10 mouse cellular contexts compared by ENCODE assay signal in the genomic region with DNA sequence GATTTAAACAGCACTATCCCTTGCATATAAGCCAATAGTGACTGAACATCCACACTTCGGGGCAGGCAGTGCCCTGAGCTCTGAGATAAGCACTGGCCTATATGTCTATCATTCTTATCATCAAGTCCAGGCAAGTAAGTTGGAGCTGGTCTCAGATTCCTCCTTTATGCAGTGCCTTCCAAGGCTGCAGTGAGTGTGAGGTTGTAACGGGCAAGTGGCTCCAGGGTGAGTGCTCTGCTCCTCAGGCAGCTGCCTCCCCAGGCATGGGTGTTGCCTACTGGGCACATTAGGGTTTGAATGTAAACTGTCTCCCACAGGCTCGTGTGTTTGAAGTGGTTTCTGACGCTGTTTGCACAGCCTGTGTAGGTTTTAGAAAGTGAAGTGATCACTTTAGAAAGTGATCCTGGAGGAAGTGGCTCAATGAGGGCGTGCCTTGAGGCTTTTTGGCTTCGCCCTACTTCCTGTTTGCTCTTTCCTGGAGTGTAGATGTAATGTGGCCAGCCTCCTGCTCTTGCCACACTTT. TPM values are rescaled to one million over a fixed set of nuclear protein-coding genes. Genes with fewer than 3 reads are reported as not detected.
DNase-seq lines count a peak whose midpoint lies in the region; ATAC-seq and TF ChIP-seq lines count a peak whose summit lies in the region.
"Had no signal": no experiment of that assay in that cellular context is flagged by ENCODE, and none has a peak within 500 bp of the region (broad histone marks: within the 10 kb centered on the region; RNA-seq: fewer than 3 reads in every experiment).

No protein-coding gene starts in this region.

- 0 out of 2 replicates have a peak, but pooled peaks have one; percentile 28 for TF ChIP-seq EP300 in liver, postnatal 0 days (IDR thresholded peaks at IDR 0.05; ENCODE audit: low read depth)

- 38% methylated on average over 6 of the region's 6 CpGs for WGBS in heart, embryonic 16.5 days
- WGBS in liver, postnatal 0 days (ENCODE audit: insufficient replicate concordance), result 14% methylated on average over 6 of the region's 6 CpGs
- WGBS in forebrain, embryonic 16.5 days, result 72% methylated on average over 6 of the region's 6 CpGs

- no peak for TF ChIP-seq CTCF in liver, postnatal 0 days (IDR thresholded peaks at IDR 0.05; ENCODE audit: low read depth)

- no peaks in the 10 kb centered on the region for H3K36me3 ChIP-seq in heart, embryonic 16.5 days (ENCODE audit: control insufficient read depth, insufficient read depth)
- H3K36me3 ChIP-seq in liver, postnatal 0 days (replicated peaks; ENCODE audit: insufficient read depth, low read length), result no peaks in the 10 kb centered on the region
- no peaks in the 10 kb centered on the region for H3K36me3 ChIP-seq in forebrain, embryonic 16.5 days (ENCODE audit: control insufficient read depth, insufficient read depth)
- H3K36me3 ChIP-seq: heart, embryonic 13.5 days had no signal

- H3K27me3 ChIP-seq in heart, embryonic 16.5 days (ENCODE audit: control insufficient read depth, insufficient read depth, low read length), result no peaks in the 10 kb centered on the region
- no peaks in the 10 kb centered on the region for H3K27me3 ChIP-seq in liver, postnatal 0 days (ENCODE audit: insufficient read depth, low read length)
- H3K27me3 ChIP-seq in forebrain, embryonic 16.5 days (replicated peaks; ENCODE audit: control insufficient read depth, insufficient read depth, low read length), result no peaks in the 10 kb centered on the region

- H3K27ac ChIP-seq in heart, embryonic 16.5 days (ENCODE audit: low read length), result no peak overlapping the region
- peak overlapping the region; percentile 77 for H3K27ac ChIP-seq in liver, postnatal 0 days (ENCODE audit: low read depth)
- H3K27ac ChIP-seq in forebrain, embryonic 16.5 days (ENCODE audit: low read length), result no peak overlapping the region
- H3K27ac ChIP-seq: heart, embryonic 13.5 days had no signal

- H3K4me1 ChIP-seq in heart, embryonic 16.5 days (ENCODE audit: control insufficient read depth, insufficient read depth, low read length), result no peaks in the 10 kb centered on the region
- H3K4me1 ChIP-seq in liver, postnatal 0 days (ENCODE audit: insufficient read depth), result peaks cover 11% of the 10 kb centered on the region
- H3K4me1 ChIP-seq in forebrain, embryonic 16.5 days (replicated peaks; ENCODE audit: control insufficient read depth, insufficient read depth, low read length), result no peaks in the 10 kb centered on the region

- DNase-seq in heart, postnatal 4 days, result no peak
- DNase-seq in liver, postnatal 0 days, result peak; percentile 45
- DNase-seq in naive thymus-derived CD4-positive, alpha-beta T cell, adult 2 months (ENCODE audit: low read depth), result peak; percentile 85
- no peak for DNase-seq in kidney, postnatal 4 days
- no peak for DNase-seq in right cerebral cortex, adult 18-20 months
- DNase-seq in embryo, embryonic 10.5 days (ENCODE audit: low spot score), result no peak
- DNase-seq: B cell, adult 2 months had no signal

- no peaks in the 10 kb centered on the region for H3K9me3 ChIP-seq in heart, embryonic 16.5 days (replicated peaks; ENCODE audit: control insufficient read depth, low read length)
- no peaks in the 10 kb centered on the region for H3K9me3 ChIP-seq in liver, postnatal 0 days (ENCODE audit: low read length)
- H3K9me3 ChIP-seq in forebrain, embryonic 16.5 days (ENCODE audit: control insufficient read depth, low read length), result no peaks in the 10 kb centered on the region
- H3K9me3 ChIP-seq: heart, embryonic 13.5 days had no signal

- H3K4me2 ChIP-seq in heart, embryonic 16.5 days (ENCODE audit: low read depth, low read length), result no peak overlapping the region
- H3K4me2 ChIP-seq in liver, postnatal 0 days (ENCODE audit: low read depth, low read length), result peak overlapping the region; percentile 37
- H3K4me2 ChIP-seq in forebrain, embryonic 16.5 days (ENCODE audit: low read length), result no peak overlapping the region
- H3K4me2 ChIP-seq: heart, embryonic 13.5 days had no signal

- H3K9ac ChIP-seq in heart, embryonic 16.5 days (ENCODE audit: low read length), result no peak overlapping the region
- H3K9ac ChIP-seq in liver, postnatal 0 days (replicated peaks), result no peak overlapping the region
- no peak overlapping the region for H3K9ac ChIP-seq in forebrain, embryonic 16.5 days (replicated peaks; ENCODE audit: low read depth, low read length)
- H3K9ac ChIP-seq: heart, embryonic 13.5 days had no signal

- no peak overlapping the region for H3K4me3 ChIP-seq in heart, embryonic 16.5 days (ENCODE audit: low read length)
- H3K4me3 ChIP-seq in liver, postnatal 0 days (ENCODE audit: low read depth, low read length), result no peak overlapping the region
- H3K4me3 ChIP-seq in forebrain, embryonic 16.5 days (replicated peaks; ENCODE audit: low read length), result no peak overlapping the region
- H3K4me3 ChIP-seq: heart, embryonic 13.5 days had no signal

- 0 out of 2 replicates have a peak, but pooled peaks have one; percentile 32 for ATAC-seq in heart, embryonic 16.5 days (replicated peaks; ENCODE audit: extremely low read depth, insufficient read depth, low FRiP score)
- peak; percentile 72 for ATAC-seq in liver, postnatal 0 days
- no peak for ATAC-seq in forebrain, embryonic 16.5 days

RNA-seq across cellular contexts. Expression of a gene that starts 23.9 kb away (rescaled TPM):
- polyA plus RNA-seq in heart, embryonic 16.5 days (2015; fragmentation: Nextera tagmentation; extraction: Ambion mirVana), result not detected in 2 replicates
- not detected for total RNA-seq in heart, postnatal 4 days (2021)
- polyA plus RNA-seq in liver, postnatal 0 days (2015; fragmentation: Nextera tagmentation; extraction: Ambion mirVana), result not detected in 2 replicates
- polyA plus RNA-seq in forebrain, embryonic 16.5 days (2015; fragmentation: Nextera tagmentation; extraction: Ambion mirVana), result 1.1 and 2.7 TPM in 2 replicates
- polyA plus RNA-seq: heart, embryonic 13.5 days had no signal

RNA-seq across cellular contexts. Expression of a gene that starts 47.4 kb away (rescaled TPM):
- 8.4 and 9.2 TPM in 2 replicates for polyA plus RNA-seq in heart, embryonic 16.5 days (2015; fragmentation: Nextera tagmentation; extraction: Ambion mirVana)
- total RNA-seq in heart, postnatal 4 days (2021), result 10 to 100 TPM; 43.9 to 46.0 TPM
- 4.4 and 5.4 TPM in 2 replicates for polyA plus RNA-seq in liver, postnatal 0 days (2015; fragmentation: Nextera tagmentation; extraction: Ambion mirVana)
- 18.8 and 19.2 TPM in 2 replicates for polyA plus RNA-seq in forebrain, embryonic 16.5 days (2015; fragmentation: Nextera tagmentation; extraction: Ambion mirVana)

Comparison
In these comparisons a context has a peak if more than half of its experiments do, and no peak if none do; other contexts are left out.
1. DNase-seq: peak in liver, postnatal 0 days (single experiment) and naive thymus-derived CD4-positive, alpha-beta T cell, adult 2 months (single experiment); none in heart, postnatal 4 days (single experiment), kidney, postnatal 4 days (0 of 2), right cerebral cortex, adult 18-20 months (single experiment) and embryo, embryonic 10.5 days (single experiment).